Mouse (Mus musculus) mouse trophoblast stem cell (cell line): ENCODE data around the gene Drosha.
"Not testable (repeated sequence)": the region's sequence is repeated elsewhere in the genome, so short reads cannot be mapped to it uniquely, and the experiment has no call there.

Source experiments
- in situ Hi-C, 2 experiments: fragments of 300-500 bp; cut with MseI, MboI; formaldehyde crosslinking; loops; 2 replicates in 1 of 2; 3 replicates in 1 of 2; pipeline ENCODE4 v1.15.1; 2025

Drosha gene

DNA sequence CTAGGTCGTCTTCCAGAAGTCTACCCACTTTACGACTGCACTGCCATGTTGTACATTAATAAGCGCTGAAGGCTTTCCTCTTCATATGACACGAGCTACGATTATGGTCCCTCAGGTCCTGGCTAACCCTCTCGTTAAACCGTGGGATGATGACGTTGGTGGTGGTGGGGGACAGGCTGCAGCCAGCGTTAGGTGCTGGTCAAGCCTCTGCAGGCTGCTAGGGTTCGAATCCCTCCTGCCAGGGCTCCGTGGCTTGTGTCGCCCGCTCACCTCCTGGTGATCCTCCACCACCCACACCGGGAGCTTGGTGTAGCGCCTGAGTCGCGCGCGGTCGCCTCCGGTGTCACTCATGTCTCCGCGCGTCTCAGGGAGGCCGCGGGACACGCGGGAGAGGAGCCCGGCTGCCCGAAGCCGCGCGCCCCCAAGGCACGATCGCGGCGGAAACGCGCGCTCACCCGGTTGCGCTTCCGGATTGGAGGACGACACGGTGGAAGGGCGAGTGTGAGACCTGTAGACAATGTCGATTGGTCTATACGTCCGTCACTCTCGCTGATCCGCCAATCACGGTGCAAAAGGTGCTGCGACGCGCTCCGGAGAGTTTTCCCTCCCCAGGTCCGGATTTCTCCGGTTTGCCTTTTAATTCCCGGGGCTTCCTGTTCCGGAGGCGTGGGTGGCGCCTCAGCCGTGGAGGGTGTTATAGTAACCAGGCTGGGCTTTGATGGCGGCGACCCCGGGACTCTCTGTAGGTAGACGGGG is at the start of gene Drosha, which contains the start of gene 6030458C11Rik:
Gene Drosha (plus strand): TSS at position 619 of the 756 bp plus-strand sequence.
Gene 6030458C11Rik (minus strand): TSS at position 453 of the 756 bp plus-strand sequence.
- in situ Hi-C loops, result no loop called here

GRCm38 (mm10) chr15:12781296-12781695 is 43.3 kb upstream of the Drosha start:
- in situ Hi-C loops, result no loop called here

- in situ Hi-C loops, result no loop called here
Observed at GRCm38 (mm10) chr15:12781729-12782326, 42.8 kb upstream of the Drosha start.

- in situ Hi-C loops, result no loop called here
Observed at GRCm38 (mm10) chr15:12788536-12788935, 36.1 kb upstream of the Drosha start.

DNA sequence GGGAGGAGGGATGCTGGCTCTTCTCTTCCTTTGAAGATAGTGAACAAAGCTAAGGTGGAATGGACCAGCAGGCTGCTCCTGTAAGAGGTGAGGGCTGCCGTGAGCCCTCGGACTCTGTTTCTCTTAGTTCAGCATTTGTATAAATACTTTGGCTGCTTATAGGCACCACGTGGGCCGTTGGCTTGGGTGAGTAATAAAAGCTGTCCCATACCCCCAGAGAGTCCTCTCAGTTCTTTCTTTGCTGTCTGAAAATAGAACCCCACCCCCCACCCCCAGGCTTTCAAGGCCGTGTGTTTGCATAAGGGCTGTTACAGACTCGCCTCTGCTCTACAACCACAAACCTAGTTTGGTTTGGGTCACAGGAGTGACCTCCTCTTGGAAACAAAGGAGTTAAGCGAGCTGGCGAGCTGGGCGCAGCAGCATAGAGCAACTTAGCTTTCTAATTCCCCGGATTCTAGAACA is 35.2 kb upstream of the Drosha start:
- in situ Hi-C loops, result no loop called here

- in situ Hi-C loops, result loop anchor here (5.0 to 10.0 kb wide), 3 partner anchors 207 to 420 kb away; no protein-coding TSS in a partner anchor
Observed at GRCm38 (mm10) chr15:12794311-12794710, 30.3 kb upstream of the Drosha start.

DNA sequence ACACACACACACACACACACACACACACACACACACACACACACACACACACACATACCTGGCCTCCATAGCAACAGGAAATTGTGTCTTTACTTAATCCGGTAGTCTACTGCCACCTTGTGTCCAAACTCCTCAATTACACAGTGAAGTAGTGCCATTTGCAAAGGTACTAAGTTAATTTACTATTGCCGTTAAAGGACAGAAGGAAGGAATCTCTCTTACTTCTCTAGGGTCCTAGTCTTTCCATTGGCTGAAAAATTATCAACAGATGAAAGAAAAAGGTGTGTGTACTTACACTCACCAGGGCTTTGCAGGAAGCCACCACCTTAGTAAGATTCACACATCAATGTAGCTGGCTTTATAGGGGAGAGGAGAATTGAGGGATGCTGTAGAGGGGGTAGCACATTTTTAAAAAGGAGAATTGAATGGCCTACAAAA is 29.1 kb upstream of the Drosha start:
- in situ Hi-C loops, result loop anchor here (5.0 to 10.0 kb wide), 2 partner anchors 418 to 421 kb away; no protein-coding TSS in a partner anchor

GRCm38 (mm10) chr15:12795909-12796470 is 28.6 kb upstream of the Drosha start:
- in situ Hi-C loops, result loop anchor here (5.0 to 10.0 kb wide), 2 partner anchors 419 to 421 kb away; no protein-coding TSS in a partner anchor

DNA sequence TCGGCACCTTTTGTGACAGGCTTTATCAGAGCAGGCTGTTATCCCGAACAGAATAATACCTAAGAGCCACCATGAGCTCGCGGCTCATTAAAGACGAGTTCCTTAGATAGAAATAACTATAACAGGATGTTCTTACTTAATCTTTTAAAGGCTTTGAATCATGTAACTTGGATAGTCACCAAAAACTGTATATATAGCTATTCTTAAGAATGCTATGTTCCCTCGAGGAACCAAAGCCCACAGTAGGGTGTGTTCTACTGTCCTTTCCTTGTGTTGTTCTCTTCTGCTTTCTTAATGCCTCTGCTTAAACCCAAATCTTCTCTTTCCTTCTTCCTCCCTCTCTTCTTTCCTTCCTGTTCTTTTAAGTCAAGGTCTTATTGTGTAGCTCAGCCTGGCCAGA is 26.6 kb upstream of the Drosha start:
- in situ Hi-C loops, result loop anchor here (5.0 to 10.0 kb wide), 2 partner anchors 421 to 423 kb away; no protein-coding TSS in a partner anchor

GRCm38 (mm10) chr15:12800405-12801141 is 24.0 kb upstream of the Drosha start:
- in situ Hi-C loops, result no loop called here

DNA sequence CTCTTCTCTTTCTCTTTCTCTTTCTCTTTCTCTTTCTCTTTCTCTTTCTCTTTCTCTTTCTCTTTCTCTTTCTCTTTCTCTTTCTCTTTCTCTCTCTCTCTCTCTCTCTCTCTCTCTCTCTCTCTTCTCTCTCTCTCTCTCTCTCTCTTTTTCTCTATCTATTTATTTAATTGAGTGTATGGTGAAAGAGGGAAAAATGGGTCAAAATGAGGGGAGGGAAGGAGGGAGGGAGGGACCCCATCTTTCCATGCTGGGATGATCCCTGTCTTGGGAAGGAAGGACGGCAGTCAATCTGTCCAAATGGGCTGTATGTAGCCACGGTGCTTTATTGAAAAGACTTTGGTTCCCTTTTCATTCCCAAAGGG is 23.5 kb upstream of the Drosha start:
- in situ Hi-C loops, result not testable (repeated sequence)

- in situ Hi-C loops, result no loop called here
Observed at GRCm38 (mm10) chr15:12805071-12805470, 19.5 kb upstream of the Drosha start.

- in situ Hi-C loops, result no loop called here
Observed at GRCm38 (mm10) chr15:12807088-12807487, 17.5 kb upstream of the Drosha start.

DNA sequence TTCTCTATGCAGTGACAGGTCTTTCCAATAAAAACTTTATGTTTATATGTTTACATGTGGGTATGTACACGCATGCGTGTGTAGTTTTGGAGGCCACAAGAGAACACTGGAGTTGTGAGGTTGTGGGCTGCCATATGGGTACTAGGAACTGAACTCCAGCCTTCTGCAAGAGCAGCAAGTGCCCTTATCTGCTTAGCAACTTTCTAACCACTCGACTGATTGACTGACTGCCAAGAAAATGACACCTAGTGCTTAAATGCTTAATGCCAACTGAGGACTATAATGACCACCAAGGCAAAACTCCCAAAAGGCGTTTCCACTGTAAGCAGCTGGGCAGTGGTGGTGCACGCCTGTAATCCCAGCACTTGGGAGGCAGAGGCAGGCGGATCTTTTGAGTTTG is 15.3 kb upstream of the Drosha start:
- in situ Hi-C loops, result no loop called here

DNA sequence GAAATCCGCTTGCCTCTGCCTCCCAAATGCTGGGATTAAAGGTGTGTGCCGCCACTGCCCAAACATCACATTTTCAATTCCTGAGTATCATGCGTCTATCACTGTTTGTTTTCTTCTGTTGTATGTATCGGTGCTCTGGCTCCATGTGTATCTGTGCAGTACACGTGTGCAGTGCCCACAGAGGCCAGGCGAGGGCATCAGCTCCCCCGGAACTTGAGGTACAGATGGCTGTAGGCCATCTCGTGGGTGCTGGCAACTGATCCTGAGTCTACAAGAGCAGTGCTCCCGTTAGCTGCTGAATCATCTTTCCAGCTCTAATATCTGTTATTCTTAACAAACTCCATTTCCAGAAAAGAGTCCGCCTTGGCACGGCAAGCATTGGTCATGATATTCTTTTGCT is 12.0 kb upstream of the Drosha start:
- in situ Hi-C loops, result no loop called here

DNA sequence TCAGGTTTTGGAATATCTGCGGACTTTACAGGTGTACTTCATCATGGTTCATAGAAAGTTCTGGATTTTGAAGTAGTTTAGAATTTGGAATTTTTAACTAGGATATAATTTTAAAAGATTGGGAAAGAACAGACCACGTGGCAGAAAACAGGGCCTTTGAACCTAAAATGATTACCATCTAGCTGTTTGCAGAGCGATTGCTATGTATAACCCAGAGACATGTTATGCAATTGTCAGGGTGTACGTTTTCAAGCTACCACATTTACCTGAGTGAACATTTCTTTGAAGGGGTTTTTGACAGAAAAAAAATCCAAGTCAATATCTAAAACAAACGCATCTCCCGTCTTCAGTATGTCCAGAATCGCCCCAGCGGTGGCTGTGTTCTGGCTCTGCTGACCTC is 7.0 kb upstream of the Drosha start:
- in situ Hi-C loops, result no loop called here

GRCm38 (mm10) chr15:12822416-12823395 is 1.9 kb upstream of the Drosha start:
- in situ Hi-C loops, result no loop called here

DNA sequence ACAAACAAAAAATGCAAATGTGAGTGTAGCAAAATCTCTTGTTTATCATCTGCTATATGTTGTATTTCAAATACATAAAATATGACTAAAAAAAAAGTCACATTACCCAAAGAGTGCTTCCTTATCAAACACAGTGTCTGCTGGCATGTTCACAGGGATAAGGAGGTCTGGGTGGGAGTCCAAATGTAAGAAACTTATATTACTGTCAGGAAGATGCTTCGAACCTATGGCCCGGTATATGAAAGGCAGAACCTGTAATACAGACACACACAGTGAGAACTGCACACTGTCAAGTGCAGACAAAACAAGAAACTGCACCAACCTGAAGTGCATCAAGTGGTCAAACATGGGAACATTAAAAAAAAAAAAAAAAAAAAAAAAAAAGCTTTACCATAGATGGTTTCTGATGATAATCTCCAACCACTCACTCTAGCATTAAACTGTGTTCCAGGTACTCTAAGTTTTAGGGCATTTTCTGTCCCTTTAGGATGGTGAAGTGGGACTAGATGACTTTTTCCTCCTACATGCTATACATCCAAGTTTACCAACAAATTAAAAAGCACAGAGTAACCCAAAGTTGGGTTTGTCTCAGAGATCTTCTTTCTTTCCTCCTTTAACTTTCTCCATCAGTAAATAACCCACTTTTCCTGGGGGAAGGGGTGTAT is 1.0 kb upstream of the Drosha start:
- in situ Hi-C loops, result no loop called here

GRCm38 (mm10) chr15:12824965-12825364 is 350 bp downstream of the Drosha start:
- in situ Hi-C loops, result no loop called here

GRCm38 (mm10) chr15:12825408-12825807 is 793 bp downstream of the Drosha start:
- in situ Hi-C loops, result no loop called here
